Mouse (Mus musculus): ENCODE results near the gene Ssxb9.
"Not testable (repeated sequence)": the region's sequence is repeated elsewhere in the genome, so short reads cannot be mapped to it uniquely, and the experiment has no call there.

The Ssxb9 gene

GRCm38 (mm10) chrX:8366678-8367077 lies at the start of gene Ssxb9:
Ssxb9 (plus strand) TSS chrX:8366978.
- not testable (repeated sequence) for DNase-seq

DNA sequence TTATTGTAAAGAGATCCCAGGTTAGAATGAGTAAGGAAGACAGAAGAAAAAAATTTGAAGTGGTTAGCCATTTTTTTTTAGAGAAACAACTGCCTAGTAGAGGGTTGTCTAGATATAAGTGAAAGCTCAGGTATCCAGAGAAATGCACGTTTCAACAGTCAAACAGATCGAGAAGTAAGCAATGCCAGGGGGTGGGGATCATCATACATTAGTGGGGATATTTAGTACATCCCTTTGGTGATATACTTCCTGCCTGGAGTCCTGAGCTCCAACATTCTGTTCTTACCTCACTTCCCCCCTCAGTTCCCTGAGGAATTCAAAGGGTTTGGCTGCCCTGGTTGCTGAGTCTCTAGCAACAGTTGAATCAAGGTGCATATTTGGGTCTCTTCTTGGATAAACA lies 39.7 kb upstream of the Ssxb9 start, which contains the start of gene Ssxb10:
Gene Ssxb10, plus strand, starts transcription at position 301 of the 400 bp plus-strand sequence.
- DNase-seq: no peak

GRCm38 (mm10) chrX:8413005-8413404 lies 46.2 kb downstream of the Ssxb9 start, which contains the start of gene Ssxb1:
Ssxb1 (plus strand) TSS chrX:8413305.
- DNase-seq: not testable (repeated sequence)
